Mouse (Mus musculus): Measurements from ENCODE around the gene Gm49392. TPM values are rescaled to one million over a fixed set of nuclear protein-coding genes. Genes with fewer than 3 reads are reported as not detected.

Gene Gm49392
- polyA plus RNA-seq (2017; shearing (Covaris generic)): not detected

DNA sequence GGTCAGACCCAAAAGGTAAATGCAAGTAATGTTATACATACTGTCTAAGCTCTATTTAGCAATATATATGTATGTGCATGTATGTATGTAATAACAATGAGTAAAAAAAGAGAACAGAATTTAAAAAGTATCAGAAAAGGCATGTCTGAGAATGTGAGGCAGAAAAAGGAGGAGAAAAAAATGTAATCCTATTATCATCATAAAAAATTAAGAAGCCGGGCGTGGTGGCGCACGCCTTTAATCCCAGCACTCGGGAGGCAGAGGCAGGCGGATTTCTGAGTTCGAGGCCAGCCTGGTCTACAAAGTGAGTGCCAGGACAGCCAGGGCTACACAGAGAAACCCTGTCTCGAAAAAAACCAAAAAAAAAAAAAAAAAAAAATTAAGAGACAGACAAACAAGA, at the start of gene Gm49392:
Gene Gm49392, minus strand, starts transcription at position 101 of the 400 bp plus-strand sequence.

DNA sequence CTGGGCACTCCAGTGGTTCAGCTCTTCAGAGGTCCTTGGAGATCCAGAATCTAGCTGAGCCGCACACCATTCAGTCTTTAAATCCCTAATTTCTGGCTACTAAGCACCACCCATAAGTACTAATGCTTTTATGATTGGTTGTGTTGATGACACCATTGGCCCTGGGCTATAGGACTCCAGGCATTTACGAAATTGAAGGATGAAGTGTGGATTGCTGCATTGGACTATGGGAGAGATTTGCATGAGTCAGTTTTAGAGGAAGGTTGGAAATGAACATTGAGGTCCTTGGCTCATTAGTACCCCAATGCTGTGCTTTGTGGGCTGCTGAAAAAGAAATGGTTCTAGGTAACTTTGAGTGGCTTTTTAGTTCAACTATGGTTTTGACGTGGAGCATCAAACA, 45.2 kb upstream of the Gm49392 start, which contains the start of gene Tpbpa:
Gene Tpbpa, minus strand, starts transcription at position 101 of the 400 bp plus-strand sequence.

DNA sequence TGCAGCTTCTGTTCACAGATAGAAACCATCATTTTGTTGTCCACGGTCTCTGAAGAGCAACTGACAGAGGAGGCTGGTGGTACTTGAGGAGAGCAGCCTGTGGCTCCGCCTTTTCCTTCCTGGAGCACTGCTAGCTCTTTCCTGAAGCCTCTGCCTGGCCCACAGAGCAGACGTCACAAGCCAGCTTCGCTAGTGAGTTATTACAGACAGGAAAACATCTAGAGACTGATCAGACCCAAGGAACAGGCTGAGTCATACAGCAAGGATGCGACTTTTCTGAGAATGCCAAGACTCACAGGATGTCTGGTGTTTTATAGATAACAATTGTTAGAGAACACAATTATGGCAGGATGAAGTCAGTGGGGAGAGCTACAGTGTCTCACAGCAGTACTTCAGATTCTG, 39.8 kb upstream of the Gm49392 start, which contains the start of the genes Gm49391 and Ctla2a:
Gene Gm49391, minus strand, starts transcription at position 72 of the 402 bp plus-strand sequence.
Gene Ctla2a, minus strand, starts transcription at position 126 of the 402 bp plus-strand sequence.

DNA sequence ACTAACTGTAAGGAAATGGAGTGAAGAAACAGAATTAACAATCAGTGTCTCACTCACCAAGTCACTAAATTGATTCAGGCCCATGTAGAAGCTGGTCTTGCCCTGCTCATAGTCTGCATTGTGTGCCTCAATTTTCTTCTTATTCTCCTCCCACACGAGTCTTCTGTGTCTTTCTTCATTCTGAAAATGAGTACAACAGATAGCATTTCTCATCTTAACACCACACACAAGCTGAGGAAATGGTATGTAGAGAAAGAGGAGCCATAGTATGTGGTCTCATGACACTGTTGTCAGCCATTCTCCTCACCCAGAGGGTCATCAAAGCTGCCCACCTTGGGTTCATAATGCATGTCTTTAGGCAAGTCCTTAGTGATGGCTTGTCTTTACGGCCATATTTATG, 38.8 kb upstream of the Gm49392 start, which contains the start of gene Gm49393:
Gene Gm49393, minus strand, starts transcription at position 101 of the 400 bp plus-strand sequence.

DNA sequence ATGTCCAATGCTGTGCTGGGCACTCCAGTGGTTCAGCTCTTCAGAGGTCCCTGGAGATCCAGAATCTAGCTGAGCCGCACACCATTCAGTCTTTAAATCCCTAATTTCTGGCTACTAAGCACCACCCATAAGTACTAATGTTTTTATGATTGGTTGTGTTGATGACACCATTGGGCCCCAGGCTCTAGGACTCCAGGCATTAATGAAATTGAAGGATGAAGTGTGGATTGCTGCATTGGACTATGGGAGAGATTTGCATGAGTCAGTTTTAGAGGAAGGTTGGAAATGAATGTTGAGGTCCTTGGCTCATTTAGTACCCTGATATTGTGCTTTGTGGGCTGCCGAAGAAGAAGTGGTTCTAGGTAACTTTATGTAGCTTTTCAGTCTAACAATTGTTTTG, 8.1 kb upstream of the Gm49392 start, which contains the start of gene Tpbpb:
Gene Tpbpb, minus strand, starts transcription at position 101 of the 400 bp plus-strand sequence.

DNA sequence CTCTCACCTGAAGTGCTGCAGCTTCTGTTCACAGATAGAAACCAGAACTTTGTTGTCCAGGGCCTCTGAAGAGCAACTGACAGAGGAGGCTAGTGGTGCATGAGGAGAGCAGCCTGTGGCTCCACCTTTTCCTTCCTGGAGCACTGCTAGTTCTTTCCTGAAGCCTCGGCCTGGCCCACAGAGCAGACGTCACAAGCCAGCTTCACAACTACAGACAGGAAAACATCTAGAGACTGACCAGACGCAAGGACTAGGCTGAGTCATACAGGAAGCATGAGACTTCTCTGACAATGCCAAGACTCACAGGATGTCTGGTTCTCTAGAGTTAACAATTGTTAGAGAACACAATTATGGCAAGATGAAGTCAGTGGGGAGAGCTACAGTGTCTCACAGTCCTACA, 634 bp upstream of the Gm49392 start, which contains the start of gene Ctla2b:
Gene Ctla2b, minus strand, starts transcription at position 120 of the 400 bp plus-strand sequence.

DNA sequence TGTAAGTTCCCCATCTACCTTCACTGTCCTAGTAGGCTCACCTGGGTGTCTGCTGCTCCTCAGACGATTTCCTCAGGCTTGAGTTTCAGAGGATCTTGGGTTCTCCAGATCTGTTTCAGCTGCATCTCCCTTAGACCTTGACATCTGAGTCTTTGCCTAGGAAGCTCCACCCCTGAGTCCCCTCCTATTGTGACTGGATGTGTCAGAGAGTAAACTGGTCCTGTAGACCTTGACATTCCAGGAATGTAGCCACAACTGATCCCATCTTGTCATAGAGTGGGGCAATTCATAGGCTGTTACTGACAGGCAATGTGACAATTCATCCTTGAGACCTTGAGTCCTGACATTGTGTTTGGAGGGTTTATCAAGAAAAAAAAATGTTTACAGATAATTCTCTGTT, 32.4 kb downstream of the Gm49392 start, which contains the start of gene 4930486L24Rik:
Gene 4930486L24Rik, minus strand, starts transcription at position 195 of the 400 bp plus-strand sequence.

DNA sequence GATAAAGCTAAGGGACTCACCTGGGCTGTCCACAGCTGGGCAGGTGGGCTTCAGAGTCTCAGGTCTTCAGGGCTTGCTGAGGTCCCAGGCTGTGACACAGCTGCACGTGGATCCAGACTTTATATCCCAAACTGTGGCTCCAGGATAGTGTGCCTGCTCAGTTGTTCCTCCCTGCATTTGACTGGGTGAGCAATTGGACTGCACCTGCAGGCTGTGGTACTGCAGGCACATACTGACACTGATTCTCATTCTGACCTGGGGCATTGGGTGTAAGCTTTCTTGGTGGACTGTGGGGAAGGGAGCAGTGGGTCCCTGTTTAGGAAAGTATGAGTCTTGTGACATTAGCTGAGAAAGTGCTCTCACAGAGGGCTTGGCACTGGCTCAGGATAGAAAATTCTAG, 93.9 kb downstream of the Gm49392 start, which contains the start of gene Ctsll3:
Gene Ctsll3, minus strand, starts transcription at position 101 of the 400 bp plus-strand sequence.

Other genes with a start within 250 kb of the Gm49392 start
- gene BC051665, start 110.5 kb downstream of the Gm49392 start, polyA plus RNA-seq (2017; shearing (Covaris generic)): not detected
- not detected for gene Ctsll3, start 94.0 kb downstream of the Gm49392 start, polyA plus RNA-seq (2017; shearing (Covaris generic))
- gene 4930486L24Rik, start 32.4 kb downstream of the Gm49392 start, polyA plus RNA-seq (2017; shearing (Covaris generic)): 2.3 TPM
- 3.7 TPM for gene Ctla2b, start 553 bp upstream of the Gm49392 start, polyA plus RNA-seq (2017; shearing (Covaris generic))
- gene Tpbpb, start 8.0 kb upstream of the Gm49392 start, polyA plus RNA-seq (2017; shearing (Covaris generic)): not detected
- not detected for gene Gm49393, start 38.7 kb upstream of the Gm49392 start, polyA plus RNA-seq (2017; shearing (Covaris generic))
- gene Gm49391, start 39.7 kb upstream of the Gm49392 start, polyA plus RNA-seq (2017; shearing (Covaris generic)): not detected
- gene Ctla2a, start 39.7 kb upstream of the Gm49392 start, polyA plus RNA-seq (2017; shearing (Covaris generic)): 38.3 TPM
- gene Tpbpa, start 45.1 kb upstream of the Gm49392 start, polyA plus RNA-seq (2017; shearing (Covaris generic)): not detected
- not detected for gene Ctsj, start 109.1 kb upstream of the Gm49392 start, polyA plus RNA-seq (2017; shearing (Covaris generic))
- not detected for gene Ctsq, start 143.7 kb upstream of the Gm49392 start, polyA plus RNA-seq (2017; shearing (Covaris generic))